Mouse (Mus musculus) myocyte (in vitro differentiated cells): ENCODE results near the gene Rims3. TPM values are rescaled to one million over a fixed set of nuclear protein-coding genes. Genes with fewer than 3 reads are reported as not detected.

ENCODE experiments used
- H3K27me3 ChIP-seq: one replicate; pipeline ENCODE4 v1.6.1; 2011; ENCODE audit not compliant: control insufficient read depth, insufficient read depth, insufficient read length
- H3K36me3 ChIP-seq: one replicate; pipeline ENCODE4 v1.6.1; 2011; ENCODE audit not compliant: control insufficient read depth, insufficient read depth
- H3K4me2 ChIP-seq: one replicate; pipeline ENCODE4 v1.6.1; 2011; ENCODE audit warnings: low read depth, control low read depth
- H3K4me3 ChIP-seq: one replicate; pipeline ENCODE4 v1.5.1; 2011; ENCODE audit warnings: mild to moderate bottlenecking, control low read depth, moderate library complexity
- H3K79me2 ChIP-seq: one replicate; pipeline ENCODE4 v1.6.1; 2011; ENCODE audit not compliant: control insufficient read depth, insufficient read depth
- H3ac ChIP-seq: one replicate; pipeline ENCODE4 v1.6.1; 2011; ENCODE audit not compliant: control insufficient read depth, insufficient read length
- CEBPB ChIP-seq: IDR thresholded peaks from 2 replicates; pipeline ENCODE4 v1.6.1; 2011; ENCODE audit warnings: mild to moderate bottlenecking, moderate library complexity; ENCODE audit not compliant: poor library complexity, insufficient read depth, severe bottlenecking
- E2F4 ChIP-seq: IDR thresholded peaks from one replicate; pipeline ENCODE4 v1.6.1; 2011; ENCODE audit warnings: mild to moderate bottlenecking, control low read depth, moderate library complexity; ENCODE audit not compliant: insufficient read depth
- MAX ChIP-seq: IDR thresholded peaks from one replicate; pipeline ENCODE4 v1.6.1; 2011; ENCODE audit warnings: low read depth, mild to moderate bottlenecking, control low read depth
- MYOD1 ChIP-seq, 3 experiments: IDR thresholded peaks; one replicate each; pipeline ENCODE4 v1.6.1; 2011; ENCODE audit warnings: control low read depth in 2 of 3, low read depth in 2 of 3, mild to moderate bottlenecking in 2 of 3, moderate library complexity in 1 of 3; ENCODE audit not compliant: insufficient read length in 2 of 3, control insufficient read depth in 1 of 3
- MYOG ChIP-seq, 3 experiments: IDR thresholded peaks; one replicate each; pipeline ENCODE4 v1.6.1; 2011; ENCODE audit warnings: control low read depth in 2 of 3, low read depth in 2 of 3, mild to moderate bottlenecking in 2 of 3; ENCODE audit not compliant: insufficient read length in 2 of 3, control insufficient read depth in 1 of 3, insufficient read depth in 1 of 3
- POLR2A ChIP-seq: IDR thresholded peaks from one replicate; pipeline ENCODE4 v1.6.1; 2011; ENCODE audit warnings: low read depth, mild to moderate bottlenecking, control low read depth, moderate library complexity; ENCODE audit not compliant: insufficient read length
- POLR2AphosphoS2 ChIP-seq: IDR thresholded peaks from one replicate; pipeline ENCODE4 v1.6.1; 2011; ENCODE audit warnings: low read depth, control low read depth; ENCODE audit not compliant: insufficient read length
- REST ChIP-seq: IDR thresholded peaks from one replicate; pipeline ENCODE4 v1.6.1; 2011; ENCODE audit warnings: mild to moderate bottlenecking, control low read depth, moderate library complexity; ENCODE audit not compliant: insufficient read depth, insufficient read length
- SRF ChIP-seq: IDR thresholded peaks from one replicate; pipeline ENCODE4 v1.6.1; 2011; ENCODE audit warnings: low read depth; ENCODE audit not compliant: control insufficient read depth, insufficient read length
- TCF12 ChIP-seq: IDR thresholded peaks from one replicate; pipeline ENCODE4 v1.6.1; 2011; ENCODE audit warnings: mild to moderate bottlenecking, control low read depth; ENCODE audit not compliant: poor library complexity, insufficient read depth, severe bottlenecking
- TCF3 ChIP-seq: IDR thresholded peaks from one replicate; pipeline ENCODE4 v1.6.1; 2011; ENCODE audit warnings: low read depth, control low read depth; ENCODE audit not compliant: insufficient read length
- USF1 ChIP-seq: IDR thresholded peaks from one replicate; pipeline ENCODE4 v1.6.1; 2011; ENCODE audit warnings: low read depth, mild to moderate bottlenecking, control low read depth, moderate library complexity
- polyA plus RNA-seq: library from polyadenylated mRNA; unstranded; fragments of >200 nt; fragmentation: generic; extraction: Trizol; gene quantifications from one replicate; pipeline ENCODE4 v1.2.1, GENCODE M21; 2012; ENCODE audit warnings: missing spikeins

The Rims3 gene
- polyA plus RNA-seq, 1 experiment: 0.02 TPM

GRCm38 (mm10) chr4:120913443-120913842 lies 58.8 kb downstream of the Rims3 start:
- Histone ChIP-seq H3K4me2 (no peak overlapping the region), H3K79me2 (no peaks in the 10 kb centered on the region), H3K27me3 (no peaks in the 10 kb centered on the region), H3K4me3 (no peak overlapping the region), H3ac (no peak overlapping the region), H3K36me3 (no peaks in the 10 kb centered on the region)
- no peak for TF ChIP-seq E2F4
- no peak for TF ChIP-seq POLR2A
- TF ChIP-seq MYOD1 (IDR thresholded peaks at IDR 0.05; ENCODE audit: control insufficient read depth in 1 of 3, insufficient read length in 2 of 3, low read depth in 2 of 3): no peak
- TF ChIP-seq TCF12: no peak
- TF ChIP-seq CEBPB: no peak
- TF ChIP-seq POLR2AphosphoS2: no peak
- TF ChIP-seq MYOG (IDR thresholded peaks at IDR 0.05; ENCODE audit: control insufficient read depth in 1 of 3, insufficient read depth in 1 of 3, insufficient read length in 2 of 3, low read depth in 2 of 3): no peak
- TF ChIP-seq MAX: no peak
- TF ChIP-seq REST: no peak
- no peak for TF ChIP-seq SRF
- no peak for TF ChIP-seq TCF3
- no peak for TF ChIP-seq USF1

DNA sequence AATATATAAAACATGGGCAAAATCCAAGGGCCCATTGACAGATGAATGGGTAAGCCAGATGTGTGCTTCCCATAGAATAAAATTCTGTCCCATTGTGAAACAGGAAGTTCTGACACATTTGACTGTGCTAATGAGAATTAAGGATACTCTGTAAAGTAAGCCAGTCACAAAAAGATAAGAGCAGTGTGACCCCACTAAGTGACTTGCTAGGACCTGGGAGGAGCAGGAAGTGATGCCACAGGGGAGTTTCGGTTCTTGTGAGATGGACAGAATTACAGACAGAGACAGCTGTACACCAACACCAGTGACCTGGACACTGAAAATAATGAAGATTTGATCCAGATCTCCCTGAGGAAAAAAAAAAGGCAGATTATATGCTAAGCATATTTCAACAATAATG lies 59.2 kb downstream of the Rims3 start:
- no peak overlapping the region for H3K4me2 ChIP-seq
- TF ChIP-seq MYOD1 (IDR thresholded peaks at IDR 0.05; ENCODE audit: control insufficient read depth in 1 of 3, insufficient read length in 2 of 3, low read depth in 2 of 3) (no peak), TCF12 (no peak), MAX (no peak), POLR2A (no peak), USF1 (no peak), MYOG (IDR thresholded peaks at IDR 0.05; ENCODE audit: control insufficient read depth in 1 of 3, insufficient read depth in 1 of 3, insufficient read length in 2 of 3, low read depth in 2 of 3) (no peak), TCF3 (no peak)

GRCm38 (mm10) chr4:120914501-120914900 lies 59.9 kb downstream of the Rims3 start:
- no peak overlapping the region for H3ac ChIP-seq
- H3K27me3 ChIP-seq: no peaks in the 10 kb centered on the region
- H3K4me3 ChIP-seq: no peak overlapping the region
- H3K36me3 ChIP-seq: no peaks in the 10 kb centered on the region
- no peak overlapping the region for H3K4me2 ChIP-seq
- TF ChIP-seq REST: no peak
- no peak for TF ChIP-seq POLR2AphosphoS2
- TF ChIP-seq TCF3: no peak
- no peak for TF ChIP-seq USF1
- TF ChIP-seq E2F4: no peak
- no peak for TF ChIP-seq CEBPB
- TF ChIP-seq MAX: no peak
- no peak for TF ChIP-seq POLR2A
- TF ChIP-seq TCF12: no peak
- no peak for TF ChIP-seq MYOD1 (IDR thresholded peaks at IDR 0.05; ENCODE audit: control insufficient read depth in 1 of 3, insufficient read length in 2 of 3, low read depth in 2 of 3)
- TF ChIP-seq MYOG (IDR thresholded peaks at IDR 0.05; ENCODE audit: control insufficient read depth in 1 of 3, insufficient read depth in 1 of 3, insufficient read length in 2 of 3, low read depth in 2 of 3): no peak
- no peak for TF ChIP-seq SRF
- H3K79me2 ChIP-seq: no peaks in the 10 kb centered on the region

More for the DNA sequence above, 59.2 kb downstream of the Rims3 start:
- no peak overlapping the region for H3K4me3 ChIP-seq
- H3K36me3 ChIP-seq: no peaks in the 10 kb centered on the region
- no peak overlapping the region for H3ac ChIP-seq
- no peaks in the 10 kb centered on the region for H3K79me2 ChIP-seq
- H3K27me3 ChIP-seq: no peaks in the 10 kb centered on the region

DNA sequence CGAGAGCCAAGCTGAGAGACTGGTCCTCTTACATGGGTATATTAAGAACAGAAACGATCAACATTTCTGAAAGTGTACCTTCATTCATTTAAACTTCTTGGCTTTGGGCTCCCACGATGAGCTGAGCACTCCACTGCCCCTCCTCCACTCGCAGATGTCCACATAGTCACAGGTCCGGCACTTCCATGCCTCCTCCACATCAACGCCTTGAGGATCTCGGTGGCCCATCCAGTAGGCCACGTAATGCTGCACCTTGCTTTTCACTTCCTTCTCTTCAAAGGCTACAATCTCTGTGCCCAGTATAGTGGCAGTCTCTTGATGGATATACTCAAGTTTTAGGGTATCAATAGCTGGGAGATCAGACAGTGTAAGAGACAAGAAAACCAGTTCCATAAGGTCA lies 66.8 kb downstream of the Rims3 start:
- H3K36me3 ChIP-seq: peaks cover 14% of the 10 kb centered on the region
- H3K4me3 ChIP-seq: no peak overlapping the region
- TF ChIP-seq USF1 (no peak), TCF12 (no peak), E2F4 (no peak), REST (no peak), SRF (no peak), POLR2A (no peak), TCF3 (no peak), MYOG (IDR thresholded peaks at IDR 0.05; ENCODE audit: control insufficient read depth in 1 of 3, insufficient read depth in 1 of 3, insufficient read length in 2 of 3, low read depth in 2 of 3) (no peak), POLR2AphosphoS2 (no peak), CEBPB (no peak), MYOD1 (IDR thresholded peaks at IDR 0.05; ENCODE audit: control insufficient read depth in 1 of 3, insufficient read length in 2 of 3, low read depth in 2 of 3) (no peak), MAX (no peak)
- H3K4me2 ChIP-seq: no peak overlapping the region
- H3ac ChIP-seq: no peak overlapping the region
- peaks cover 21% of the 10 kb centered on the region for H3K79me2 ChIP-seq
- H3K27me3 ChIP-seq: no peaks in the 10 kb centered on the region
